Mouse (Mus musculus): ENCODE measurements at regions not wholly inside any gene's neighbourhood (a gene's known extent, or its start where the extent isn't known, plus 50 kb on each side); places are given as distances from the start of the nearest gene placed in this dataset.

- no peak for DNase-seq (ENCODE audit: low read depth)
These were observed 56.2 kb upstream of the Kitl start for GRCm38 (mm10) chr10:99959279-99959678.

- no peak for DNase-seq (ENCODE audit: low read depth)
These were observed 62.9 kb upstream of the Kitl start for GRCm38 (mm10) chr10:99952486-99952885.

- no peak for DNase-seq (ENCODE audit: low read depth)
These were observed 63.7 kb upstream of the Kitl start for GRCm38 (mm10) chr10:99951718-99952117.

GRCm38 (mm10) chr10:99951316-99951715, 64.1 kb upstream of the Kitl start:
- no peak for DNase-seq (ENCODE audit: low read depth)

- DNase-seq (ENCODE audit: low read depth) = no peak
These were observed 66.7 kb upstream of the Kitl start for GRCm38 (mm10) chr10:99948740-99949139.

GRCm38 (mm10) chr10:99945418-99945817, 70.0 kb upstream of the Kitl start:
- DNase-seq (ENCODE audit: low read depth) = no peak

GRCm38 (mm10) chr10:99941665-99942064, 73.8 kb upstream of the Kitl start:
- no peak for DNase-seq (ENCODE audit: low read depth)

- no peak for DNase-seq (ENCODE audit: low read depth)
These were observed 76.5 kb upstream of the Kitl start for GRCm38 (mm10) chr10:99938901-99939300.

- no peak for DNase-seq (ENCODE audit: low read depth)
These were observed 77.4 kb upstream of the Kitl start for GRCm38 (mm10) chr10:99937921-99938618.

GRCm38 (mm10) chr10:99929191-99929590, 86.2 kb upstream of the Kitl start:
- DNase-seq (ENCODE audit: low read depth) = no peak

- DNase-seq (ENCODE audit: low read depth) = no peak
These were observed 87.5 kb upstream of the Kitl start for GRCm38 (mm10) chr10:99927913-99928312.

- no peak for DNase-seq (ENCODE audit: low read depth)
These were observed 89.0 kb upstream of the Kitl start for GRCm38 (mm10) chr10:99926327-99926954.

- DNase-seq (ENCODE audit: low read depth) = no peak
These were observed 90.9 kb upstream of the Kitl start for GRCm38 (mm10) chr10:99924541-99924940.

- DNase-seq (ENCODE audit: low read depth) = no peak
These were observed 95.5 kb upstream of the Kitl start for GRCm38 (mm10) chr10:99919925-99920324.

- no peak for DNase-seq (ENCODE audit: low read depth)
These were observed 96.7 kb upstream of the Kitl start for GRCm38 (mm10) chr10:99918567-99919320.

- DNase-seq (ENCODE audit: low read depth) = no peak
These were observed 101.6 kb upstream of the Kitl start for GRCm38 (mm10) chr10:99913846-99914187.

GRCm38 (mm10) chr10:99913001-99913845, 102.2 kb upstream of the Kitl start:
- peak; percentile 1 for DNase-seq (ENCODE audit: low read depth)

- DNase-seq (ENCODE audit: low read depth) = no peak
These were observed 105.3 kb upstream of the Kitl start for GRCm38 (mm10) chr10:99910011-99910723.

- DNase-seq (ENCODE audit: low read depth) = no peak
These were observed 107.4 kb upstream of the Kitl start for GRCm38 (mm10) chr10:99908044-99908443.

GRCm38 (mm10) chr10:99906778-99907435, 108.5 kb upstream of the Kitl start:
- no peak for DNase-seq (ENCODE audit: low read depth)
